Mouse (Mus musculus): Measurements from ENCODE around the gene Ankrd24.

GRCm38 (mm10) chr10:81626994-81627835 lies 1.1 kb upstream of the Ankrd24 start, which contains the start of gene Sirt6:
- TF ChIP-seq CTCF (IDR thresholded peaks at IDR 0.05) (no peak), POLR2A (IDR thresholded peaks at IDR 0.05; ENCODE audit: insufficient read depth, low read depth, low read length) (peak; percentile 96)
